Mouse (Mus musculus) G1E (cell line): ENCODE measurements around the gene Cdkal1.

Experiments
- CTCF ChIP-seq: IDR thresholded peaks from 2 replicates; pipeline ENCODE4 v1.5.1; 2012; ENCODE audit warnings: low read depth, low read length, inconsistent platforms, mixed read lengths
- GATA1 ChIP-seq: IDR thresholded peaks from 2 replicates; pipeline ENCODE4 v1.6.1; 2012; ENCODE audit warnings: borderline replicate concordance, low read length, inconsistent platforms, mixed read lengths
- GATA2 ChIP-seq: IDR thresholded peaks from 2 replicates; pipeline ENCODE4 v1.6.1; 2012; ENCODE audit warnings: low read depth, low read length, inconsistent platforms, borderline replicate concordance
- POLR2AphosphoS5 ChIP-seq: IDR thresholded peaks from 2 replicates; pipeline ENCODE4 v1.6.1; 2012; ENCODE audit warnings: low read depth, low read length, inconsistent platforms; ENCODE audit not compliant: insufficient replicate concordance
- TAL1 ChIP-seq: conservative IDR thresholded peaks from 2 replicates; pipeline ENCODE4 v1.6.1; 2012; ENCODE audit warnings: low read depth, low read length, inconsistent platforms, mixed read lengths

DNA sequence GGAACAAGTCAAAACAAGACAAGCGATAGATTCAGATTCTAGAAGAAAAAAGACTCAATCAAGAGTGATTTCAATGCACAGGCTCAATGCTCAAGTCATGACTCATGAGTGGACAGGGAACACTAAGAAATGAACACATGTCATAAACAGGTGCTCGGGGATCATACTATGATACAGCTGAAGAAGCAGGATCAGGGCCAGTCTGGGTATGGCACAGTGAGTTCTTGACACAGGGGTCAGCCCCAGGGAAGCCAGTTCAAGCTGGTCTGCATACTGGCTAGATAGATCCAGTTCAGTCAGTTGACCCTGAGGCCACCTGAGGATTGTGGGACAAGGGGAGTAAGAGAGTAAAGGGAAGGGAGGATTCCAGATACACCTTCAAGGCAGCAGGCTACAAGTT lies 254.4 kb downstream of the Cdkal1 start:
- TF ChIP-seq CTCF (no peak), GATA1 (no peak), POLR2AphosphoS5 (no peak), GATA2 (no peak), TAL1 (no peak)
